Mouse (Mus musculus) cerebellum, postnatal 25 days (tissue): ENCODE measurements around the gene Olfr427.
"Not testable (repeated sequence)": the region's sequence is repeated elsewhere in the genome, so short reads cannot be mapped to it uniquely, and the experiment has no call there.

Experiments
- DNase-seq, 2 experiments: peaks; one replicate each; pipeline ENCODE4 v3.0.0; 2021; ENCODE audit warnings: mixed read lengths in 2 of 2

Olfr427 gene

GRCm38 (mm10) chr1:174096591-174096990 lies at the start of gene Olfr427:
Olfr427 (plus strand) TSS chr1:174096891.
- DNase-seq = no peak

DNA sequence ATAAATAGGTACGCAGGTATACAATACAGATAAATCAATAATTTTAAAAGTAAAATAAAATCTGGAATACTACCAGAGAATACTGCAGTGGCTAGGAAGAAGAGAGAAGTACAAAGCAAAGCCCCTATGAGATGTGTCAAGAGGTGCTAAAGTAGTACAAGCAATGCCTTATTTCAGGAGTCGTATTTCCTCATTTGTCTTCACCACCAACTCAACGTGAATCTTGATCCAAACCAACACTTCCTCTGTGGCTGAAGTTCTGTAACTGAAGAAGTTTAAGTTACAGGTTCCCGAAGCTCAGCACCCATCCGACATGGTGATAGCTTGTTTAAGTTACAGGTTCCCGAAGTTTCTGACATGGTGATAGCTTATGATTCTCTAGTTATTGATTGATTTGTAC lies 48.5 kb upstream of the Olfr427 start:
- DNase-seq = not testable (repeated sequence)

GRCm38 (mm10) chr1:174048893-174049292 lies 47.8 kb upstream of the Olfr427 start, which contains the start of gene Olfr432:
Olfr432 (plus strand) TSS chr1:174049205.
- DNase-seq = no peak

DNA sequence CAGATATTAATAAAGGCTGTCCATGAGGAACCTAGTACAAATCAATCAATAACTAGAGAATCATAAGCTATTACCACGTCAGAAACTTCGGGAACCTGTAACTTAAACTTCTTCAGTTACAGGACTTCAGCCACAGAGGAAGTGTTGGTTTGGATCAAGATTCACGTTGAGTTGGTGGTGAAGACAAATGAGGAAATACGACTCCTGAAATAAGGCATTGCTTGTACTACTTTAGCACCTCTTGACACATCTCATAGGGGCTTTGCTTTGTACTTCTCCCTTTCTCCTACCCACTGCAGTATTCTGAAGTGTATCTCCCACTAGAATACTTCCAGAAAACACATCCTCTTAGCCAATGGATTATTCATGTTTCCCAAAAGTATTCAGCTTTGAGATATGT lies 47.3 kb upstream of the Olfr427 start:
- not testable (repeated sequence) for DNase-seq

GRCm38 (mm10) chr1:174050532-174050931 lies 46.2 kb upstream of the Olfr427 start:
- no peak for DNase-seq

GRCm38 (mm10) chr1:174051515-174051914 lies 45.2 kb upstream of the Olfr427 start:
- no peak for DNase-seq

GRCm38 (mm10) chr1:174051931-174052536 lies 44.7 kb upstream of the Olfr427 start:
- DNase-seq = no peak

- no peak for DNase-seq
Measured at GRCm38 (mm10) chr1:174052981-174053380, 43.7 kb upstream of the Olfr427 start.

- DNase-seq = no peak
Measured at GRCm38 (mm10) chr1:174055248-174055647, 41.4 kb upstream of the Olfr427 start.

DNA sequence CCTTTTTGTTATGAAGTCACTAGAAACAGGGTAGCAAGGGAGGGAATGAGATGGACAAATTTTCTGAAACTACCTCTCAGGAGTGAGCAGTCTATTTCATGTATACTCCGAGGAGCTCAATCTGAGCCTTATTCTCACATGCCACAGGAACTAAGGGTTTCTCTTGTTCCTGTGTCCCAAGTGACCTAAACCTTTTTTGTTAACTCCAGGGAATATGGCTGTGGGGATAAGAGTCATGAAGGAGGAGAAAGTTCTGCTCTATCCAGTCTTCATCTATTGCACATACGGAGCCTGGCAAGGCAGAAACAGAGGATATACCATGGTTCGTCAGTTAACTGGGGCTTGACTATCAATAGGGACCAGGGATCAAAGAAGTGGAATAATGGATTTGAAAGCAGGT lies 30.4 kb upstream of the Olfr427 start, which contains the start of gene Olfr430:
TSS of gene Olfr430 (plus strand) at position 301 of the 400 bp plus-strand sequence.
- DNase-seq = no peak

DNA sequence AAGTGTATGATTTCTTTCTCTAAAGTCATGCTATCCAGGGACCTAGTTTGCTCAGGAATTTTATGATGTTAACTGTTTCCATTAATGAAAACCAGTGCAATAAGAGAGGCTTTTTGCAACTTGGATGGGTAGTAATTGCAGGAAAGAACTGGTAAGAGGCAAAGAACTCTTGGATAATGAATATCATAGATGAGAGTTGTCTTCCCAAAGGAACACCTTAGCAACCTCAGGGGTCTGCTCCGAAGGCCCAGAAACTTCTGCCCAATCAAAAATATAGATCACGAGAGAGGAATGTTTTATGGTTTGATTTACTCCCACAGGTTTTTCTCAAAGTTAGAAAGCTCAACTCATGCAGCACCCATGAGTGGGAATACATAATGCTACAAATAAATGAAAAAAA lies 12.7 kb upstream of the Olfr427 start, which contains the start of gene Olfr429:
TSS of gene Olfr429 (plus strand) at position 301 of the 400 bp plus-strand sequence.
- DNase-seq = no peak

DNA sequence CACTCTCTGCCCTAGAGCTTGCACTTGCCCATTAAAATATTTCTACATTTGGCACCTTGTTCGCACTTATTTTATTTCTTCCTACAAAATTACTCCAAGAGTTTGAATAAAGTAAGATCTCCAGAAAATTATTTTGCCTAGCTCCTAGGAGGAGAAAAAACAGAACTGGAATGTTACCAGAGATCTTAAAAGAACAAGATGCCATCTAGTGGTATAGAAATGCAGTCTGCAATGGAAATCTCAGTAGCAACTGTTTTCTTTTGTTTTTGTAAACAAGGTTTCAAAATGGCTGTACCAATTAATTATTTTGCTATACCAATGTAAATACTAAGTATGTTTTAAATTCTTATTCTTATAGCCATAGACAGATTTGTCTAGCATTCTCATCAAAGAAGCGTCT lies 7.0 kb downstream of the Olfr427 start:
- no peak for DNase-seq

DNA sequence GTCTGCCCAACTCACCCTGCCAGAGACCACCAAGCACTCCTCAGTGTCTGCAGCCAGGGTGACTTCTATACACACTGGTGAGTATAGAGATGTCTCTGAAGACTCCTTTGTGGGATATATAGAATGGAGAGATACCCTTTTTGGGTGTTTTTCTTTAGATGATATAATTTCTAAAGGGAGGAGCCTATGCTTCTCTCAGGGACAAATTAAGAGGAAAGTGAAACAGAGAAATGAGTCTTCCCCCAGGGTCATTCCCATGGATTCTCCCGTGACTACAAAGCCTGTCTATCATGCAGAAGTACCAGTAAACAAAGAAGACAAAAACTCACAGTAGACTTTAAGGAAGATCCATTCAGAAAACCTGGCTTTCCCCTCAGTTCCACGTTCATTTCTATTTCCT lies 24.4 kb downstream of the Olfr427 start, which contains the start of gene Olfr231:
TSS of gene Olfr231 (minus strand) at position 101 of the 400 bp plus-strand sequence.
- no peak for DNase-seq

DNA sequence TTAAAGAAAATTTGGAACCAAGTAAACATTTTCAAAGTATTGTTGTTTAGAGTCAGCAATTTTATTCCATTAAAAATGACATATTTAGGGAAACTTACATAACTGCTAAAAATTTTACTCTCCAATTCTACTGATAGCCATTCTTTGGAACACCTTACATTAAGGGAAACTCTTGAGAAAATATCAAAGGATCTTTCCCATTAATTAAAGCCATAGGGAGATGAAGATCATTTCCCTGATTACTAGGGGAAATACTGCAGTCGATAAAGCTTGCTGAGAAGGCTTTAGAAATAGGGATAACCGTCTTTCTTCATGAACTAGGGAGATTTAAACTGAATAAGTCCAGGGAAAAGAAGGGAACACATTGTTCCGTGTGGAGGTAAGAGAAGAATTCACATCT lies 34.5 kb downstream of the Olfr427 start, which contains the start of gene Olfr424:
TSS of gene Olfr424 (plus strand) at position 301 of the 400 bp plus-strand sequence.
- DNase-seq = no peak

- DNase-seq = no peak
Measured at GRCm38 (mm10) chr1:174131999-174132398, 35.3 kb downstream of the Olfr427 start.

GRCm38 (mm10) chr1:174141384-174141783 lies 44.7 kb downstream of the Olfr427 start:
- no peak for DNase-seq

- DNase-seq = no peak
Measured at GRCm38 (mm10) chr1:174146696-174147095, 50.0 kb downstream of the Olfr427 start.

- no peak for DNase-seq
Measured at GRCm38 (mm10) chr1:174149289-174149688, 52.6 kb downstream of the Olfr427 start.
